In genomic region chr6:87184418-87184817, GRCm38 (mm10) we compare ENCODE assay signal across 12 mouse cellular contexts.
DNase-seq lines count a peak whose midpoint lies in the region; ATAC-seq and TF ChIP-seq lines count a peak whose summit lies in the region.
"Had no signal": no experiment of that assay in that cellular context is flagged by ENCODE, and none has a peak within 500 bp of the region (broad histone marks: within the 10 kb centered on the region; RNA-seq: fewer than 3 reads in every experiment).

No protein-coding gene starts in this region.

- H3K27me3 ChIP-seq in heart, embryonic 13.5 days (replicated peaks) = no peaks in the 10 kb centered on the region
- no peaks in the 10 kb centered on the region for H3K27me3 ChIP-seq in MEL (ENCODE audit: control insufficient read depth in 1 of 2, insufficient read depth in 2 of 2, low read length in 2 of 2)
- H3K27me3 ChIP-seq in embryonic facial prominence, embryonic 15.5 days = no peaks in the 10 kb centered on the region
- H3K27me3 ChIP-seq in liver, embryonic 14.5 days (ENCODE audit: control insufficient read depth, insufficient read depth, low read length) = no peaks in the 10 kb centered on the region
- H3K27me3 ChIP-seq: forebrain, embryonic 15.5 days; neural tube, embryonic 13.5 days had no signal

- peaks cover 52% of the 10 kb centered on the region for H3K4me1 ChIP-seq in heart, embryonic 13.5 days
- peaks cover 3 to 12% of the 10 kb centered on the region in 2 experiments; a peak in 3 of 4 replicates for H3K4me1 ChIP-seq in MEL (ENCODE audit: control insufficient read depth in 1 of 2, insufficient read depth in 2 of 2, low read length in 2 of 2)
- peaks cover 65% of the 10 kb centered on the region for H3K4me1 ChIP-seq in embryonic facial prominence, embryonic 15.5 days
- peaks cover 45 to 58% of the 10 kb centered on the region in 2 experiments for H3K4me1 ChIP-seq in liver, embryonic 14.5 days (replicated peaks; ENCODE audit: control insufficient read depth in 2 of 2, insufficient read depth in 2 of 2, low read length in 1 of 2)
- H3K4me1 ChIP-seq: forebrain, embryonic 15.5 days had no signal

- TF ChIP-seq POLR2A in MEL (IDR thresholded peaks at IDR 0.05; ENCODE audit: control insufficient read depth in 1 of 2, insufficient read depth in 1 of 2, low read depth in 1 of 2, low read length in 2 of 2, poor library complexity in 1 of 2) = no peak

- TF ChIP-seq RAD21 in MEL (IDR thresholded peaks at IDR 0.05; ENCODE audit: low read depth, low read length) = no peak

- WGBS in heart, embryonic 13.5 days = 44% methylated on average over 3 of the region's 3 CpGs
- WGBS in embryonic facial prominence, embryonic 15.5 days = 83% methylated on average over 3 of the region's 3 CpGs
- 30% methylated on average over 3 of the region's 3 CpGs for WGBS in liver, embryonic 14.5 days (ENCODE audit: insufficient replicate concordance)

- 0 out of 4 replicates have a peak, but pooled peaks of 1 of the 2 experiments have one; percentile 24 for TF ChIP-seq EP300 in MEL (IDR thresholded peaks at IDR 0.05; ENCODE audit: low read depth in 1 of 2, low read length in 2 of 2)
- peak; percentile 63 for TF ChIP-seq EP300 in liver, embryonic 14.5 days (IDR thresholded peaks at IDR 0.05; ENCODE audit: low read depth)

- peak overlapping the region; percentile 56 for H3K4me2 ChIP-seq in heart, embryonic 13.5 days
- H3K4me2 ChIP-seq in embryonic facial prominence, embryonic 15.5 days (replicated peaks) = no peak overlapping the region
- H3K4me2 ChIP-seq in liver, embryonic 14.5 days (ENCODE audit: low read depth) = peak overlapping the region; percentile 94
- H3K4me2 ChIP-seq: forebrain, embryonic 15.5 days; midbrain, embryonic 11.5 days; neural tube, embryonic 13.5 days had no signal

- peaks cover 13% of the 10 kb centered on the region; the same call in 1 of the 2 replicates for H3K36me3 ChIP-seq in heart, embryonic 13.5 days
- peaks cover 0 to 3% of the 10 kb centered on the region in 2 experiments; a peak in 1 of 4 replicates for H3K36me3 ChIP-seq in MEL (ENCODE audit: control insufficient read depth in 1 of 2, insufficient read depth in 2 of 2, low read length in 2 of 2)
- peaks cover 39% of the 10 kb centered on the region for H3K36me3 ChIP-seq in embryonic facial prominence, embryonic 15.5 days
- no peaks in the 10 kb centered on the region for H3K36me3 ChIP-seq in liver, embryonic 14.5 days (replicated peaks; ENCODE audit: control insufficient read depth, insufficient read depth, low read depth)
- H3K36me3 ChIP-seq: forebrain, embryonic 15.5 days had no signal

- ATAC-seq in heart, embryonic 13.5 days (ENCODE audit: extremely low read depth, insufficient number of reproducible peaks, low FRiP score, low TSS enrichment) = 0 out of 2 replicates have a peak, but pooled peaks have one; percentile 57
- ATAC-seq in embryonic facial prominence, embryonic 15.5 days (ENCODE audit: insufficient number of reproducible peaks, low FRiP score, low TSS enrichment, low read depth) = no peak
- peak; percentile 96 for ATAC-seq in liver, embryonic 14.5 days (ENCODE audit: insufficient read depth)
- ATAC-seq: forebrain, embryonic 15.5 days had no signal

- DNase-seq in heart, adult 11 months = no peak
- peak; percentile 21 for DNase-seq in MEL (ENCODE audit: low read depth, low spot score)
- DNase-seq in liver, embryonic 14.5 days (ENCODE audit: low read depth in 3 of 3, low spot score in 3 of 3) = peak; percentile 68 to 72 (median 69)
- DNase-seq in thymus, postnatal 14 days = no peak
- no peak for DNase-seq in right cerebral cortex, postnatal 4 days
- no peak for DNase-seq in retina, embryonic 14.5 days (ENCODE audit: low spot score)
- DNase-seq: cerebellum, postnatal 10 days had no signal

- H3K27ac ChIP-seq in heart, embryonic 13.5 days (replicated peaks) = peak overlapping the region; percentile 89
- no peak overlapping the region for H3K27ac ChIP-seq in MEL (ENCODE audit: control insufficient read depth, low read depth, low read length)
- H3K27ac ChIP-seq in embryonic facial prominence, embryonic 15.5 days (replicated peaks) = peak overlapping the region; percentile 84
- peak overlapping the region; percentile 90 for H3K27ac ChIP-seq in liver, embryonic 14.5 days
- H3K27ac ChIP-seq: neural tube, embryonic 13.5 days had no signal

- no peaks in the 10 kb centered on the region for H3K79me2 ChIP-seq in MEL (ENCODE audit: control insufficient read depth, insufficient read depth, low read length, poor library complexity)

- H3K4me3 ChIP-seq in heart, embryonic 13.5 days = no peak overlapping the region
- peak overlapping the region; percentile 50 to 54 for H3K4me3 ChIP-seq in MEL (ENCODE audit: control insufficient read depth in 1 of 2, insufficient read depth in 1 of 2, low read depth in 2 of 2, low read length in 2 of 2)
- no peak overlapping the region for H3K4me3 ChIP-seq in embryonic facial prominence, embryonic 15.5 days (replicated peaks)
- H3K4me3 ChIP-seq in liver, embryonic 14.5 days (ENCODE audit: insufficient read depth in 1 of 2, low read depth in 2 of 2, low read length in 2 of 2) = peak overlapping the region; percentile 21 to 44
- H3K4me3 ChIP-seq: forebrain, embryonic 15.5 days; neural tube, embryonic 13.5 days had no signal

- TF ChIP-seq CTCF in MEL (IDR thresholded peaks at IDR 0.05 in 2 of 3, conservative IDR thresholded peaks at IDR 0.05 in 1 of 3; ENCODE audit: control insufficient read depth in 1 of 3, insufficient read depth in 1 of 3, low read depth in 2 of 3, low read length in 3 of 3, poor library complexity in 1 of 3, severe bottlenecking in 1 of 3) = no peak
- TF ChIP-seq CTCF in liver, embryonic 14.5 days (IDR thresholded peaks at IDR 0.05; ENCODE audit: low read depth) = peak; percentile 41

- H3K9me3 ChIP-seq in heart, embryonic 13.5 days = no peaks in the 10 kb centered on the region
- H3K9me3 ChIP-seq in MEL (replicated peaks; ENCODE audit: insufficient read depth, low read length) = no peaks in the 10 kb centered on the region
- H3K9me3 ChIP-seq in embryonic facial prominence, embryonic 15.5 days (replicated peaks) = no peaks in the 10 kb centered on the region
- H3K9me3 ChIP-seq in liver, embryonic 14.5 days (ENCODE audit: control insufficient read depth, low read length) = no peaks in the 10 kb centered on the region
- H3K9me3 ChIP-seq: forebrain, embryonic 15.5 days; neural tube, embryonic 13.5 days had no signal

- H3K9ac ChIP-seq in heart, embryonic 13.5 days = no peak overlapping the region
- 0 out of 2 replicates have a peak overlapping the region, but pooled peaks have one; percentile 10 for H3K9ac ChIP-seq in MEL (ENCODE audit: control insufficient read depth, low read depth, low read length, poor library complexity, severe bottlenecking)
- no peak overlapping the region for H3K9ac ChIP-seq in embryonic facial prominence, embryonic 15.5 days
- peak overlapping the region; percentile 67 for H3K9ac ChIP-seq in liver, embryonic 14.5 days (replicated peaks)
- H3K9ac ChIP-seq: forebrain, embryonic 15.5 days; neural tube, embryonic 13.5 days had no signal

TF ChIP-seq in MEL, 35 proteins besides CTCF, POLR2A, EP300 and RAD21:
- TF ChIP-seq CHD2 (IDR thresholded peaks at IDR 0.05; ENCODE audit: low read length) (no peak), ZKSCAN1 (IDR thresholded peaks at IDR 0.05; ENCODE audit: low read depth, low read length) (no peak), JUND (IDR thresholded peaks at IDR 0.05; ENCODE audit: low read depth, low read length) (no peak), GATA1 (IDR thresholded peaks at IDR 0.05; ENCODE audit: low read depth, low read length) (peak; percentile 3; the same call in 1 of the 2 replicates), TBP (IDR thresholded peaks at IDR 0.05; ENCODE audit: low read depth, low read length) (no peak)

Comparison
In these comparisons a context has a peak if more than half of its experiments do, and no peak if none do; other contexts are left out.
1. H3K4me3 ChIP-seq: peak in MEL (2 of 2) and liver, embryonic 14.5 days (2 of 2); none in heart, embryonic 13.5 days (single experiment) and embryonic facial prominence, embryonic 15.5 days (single experiment).
2. H3K9ac ChIP-seq: peak in MEL (single experiment) and liver, embryonic 14.5 days (single experiment); none in heart, embryonic 13.5 days (single experiment) and embryonic facial prominence, embryonic 15.5 days (single experiment).
3. DNase-seq: peak in MEL (single experiment) and liver, embryonic 14.5 days (3 of 3); none in heart, adult 11 months (single experiment), thymus, postnatal 14 days (single experiment), right cerebral cortex, postnatal 4 days (single experiment) and retina, embryonic 14.5 days (single experiment).